Mouse (Mus musculus) lung, postnatal 36 days (tissue): ENCODE results near the gene Gm37240.
A peak's percentile ranks its signal among the peaks of the same experiment; 100 is the strongest.

Experiments used
- DNase-seq: peaks from one replicate; pipeline ENCODE4 v3.0.0; 2022; ENCODE audit warnings: mixed read lengths

Gm37240 gene

GRCm38 (mm10) chr3:85313646-85314255 is 573.6 kb downstream of the Gm37240 start:
- no peak for DNase-seq

- no peak for DNase-seq
Observed at GRCm38 (mm10) chr3:85311176-85311575, 576.1 kb downstream of the Gm37240 start.

- no peak for DNase-seq
Observed at GRCm38 (mm10) chr3:85310401-85310989, 576.8 kb downstream of the Gm37240 start.

DNA sequence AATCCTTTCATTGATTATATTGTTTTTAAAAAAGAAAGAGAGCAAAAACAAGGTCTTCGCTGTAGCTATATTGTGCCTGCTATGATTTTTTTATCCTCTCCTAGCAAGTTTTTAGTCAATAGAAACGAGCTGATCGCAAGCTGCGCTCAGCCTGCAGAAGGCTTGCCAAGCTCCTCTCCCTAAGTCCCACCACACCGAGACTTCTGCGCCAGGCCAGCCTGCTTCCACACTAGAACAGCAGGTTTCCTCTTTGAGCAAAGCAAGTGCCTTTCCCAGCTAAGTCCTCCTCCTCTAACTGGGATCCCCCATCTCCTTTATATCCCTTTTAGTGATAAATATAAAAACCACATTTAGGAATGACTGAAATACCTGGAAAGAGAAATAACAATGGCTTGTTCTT is 578.1 kb downstream of the Gm37240 start:
- no peak for DNase-seq

GRCm38 (mm10) chr3:85308706-85309105 is 578.6 kb downstream of the Gm37240 start:
- no peak for DNase-seq

- DNase-seq, result no peak
Observed at GRCm38 (mm10) chr3:85301851-85302250, 585.5 kb downstream of the Gm37240 start.

DNA sequence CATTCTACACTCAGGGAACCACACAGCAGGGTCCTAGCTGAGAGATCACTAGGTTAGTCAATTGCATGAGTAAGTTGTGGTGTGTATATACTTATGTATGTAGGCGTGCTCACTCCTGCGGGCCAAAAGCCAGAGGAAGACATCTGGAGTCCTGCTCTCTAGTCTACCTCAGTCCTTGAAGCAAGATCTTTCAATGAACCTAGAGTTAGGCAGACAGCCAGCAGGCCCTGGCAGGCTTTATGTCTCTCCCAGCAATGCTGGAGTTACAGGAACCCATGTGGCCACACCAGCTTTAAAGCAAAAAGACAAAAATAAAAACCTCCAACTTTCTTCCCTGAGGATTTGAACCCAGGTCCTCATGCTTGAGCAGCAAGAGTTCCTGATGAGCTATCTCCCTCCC is 586.0 kb downstream of the Gm37240 start:
- DNase-seq, result no peak

- DNase-seq, result no peak
Observed at GRCm38 (mm10) chr3:85299649-85300550, 587.4 kb downstream of the Gm37240 start.

DNA sequence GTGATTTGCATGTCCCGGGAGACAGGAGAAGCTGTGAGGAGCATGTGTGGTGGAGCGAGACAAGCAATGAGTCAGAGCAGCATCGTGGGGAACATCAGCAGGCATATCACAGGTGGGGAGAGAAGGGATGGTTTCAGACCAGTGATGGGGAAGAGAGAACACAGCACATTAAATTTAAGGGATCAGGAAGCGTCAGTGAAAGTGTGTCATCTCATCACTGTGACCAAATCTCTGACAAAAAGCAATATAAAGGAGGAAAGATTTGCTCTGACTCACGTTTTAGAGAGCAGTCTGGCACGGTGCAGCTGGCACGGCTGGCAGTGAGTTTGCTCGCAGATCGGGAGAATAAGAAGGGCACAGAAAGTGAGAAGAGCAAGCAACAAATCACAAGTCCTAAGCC is 592.1 kb downstream of the Gm37240 start:
- no peak for DNase-seq

DNA sequence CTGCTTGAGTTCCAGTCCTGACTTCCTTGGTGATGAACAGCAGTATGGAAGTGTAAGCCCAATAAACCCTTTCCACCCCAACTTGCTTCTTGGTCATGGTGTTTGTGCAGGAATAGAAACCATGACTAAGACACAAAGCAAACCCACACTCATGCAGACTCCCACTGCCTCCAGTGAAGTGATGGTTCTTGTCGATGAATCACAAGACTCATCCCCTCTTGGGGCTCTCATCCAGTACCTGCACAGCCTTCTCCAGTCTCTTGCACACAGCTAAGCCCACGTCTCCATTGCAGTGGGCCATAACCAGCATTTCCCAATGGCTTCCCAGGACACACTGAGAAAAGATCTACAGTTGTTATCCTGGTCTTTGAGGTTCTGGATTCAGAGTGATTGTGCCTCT is 599.7 kb downstream of the Gm37240 start:
- no peak for DNase-seq

GRCm38 (mm10) chr3:85284483-85284882 is 602.8 kb downstream of the Gm37240 start:
- no peak for DNase-seq

- DNase-seq, result no peak
Observed at GRCm38 (mm10) chr3:85282816-85283215, 604.5 kb downstream of the Gm37240 start.

GRCm38 (mm10) chr3:85275075-85275474 is 612.2 kb downstream of the Gm37240 start:
- peak; percentile 80 for DNase-seq

DNA sequence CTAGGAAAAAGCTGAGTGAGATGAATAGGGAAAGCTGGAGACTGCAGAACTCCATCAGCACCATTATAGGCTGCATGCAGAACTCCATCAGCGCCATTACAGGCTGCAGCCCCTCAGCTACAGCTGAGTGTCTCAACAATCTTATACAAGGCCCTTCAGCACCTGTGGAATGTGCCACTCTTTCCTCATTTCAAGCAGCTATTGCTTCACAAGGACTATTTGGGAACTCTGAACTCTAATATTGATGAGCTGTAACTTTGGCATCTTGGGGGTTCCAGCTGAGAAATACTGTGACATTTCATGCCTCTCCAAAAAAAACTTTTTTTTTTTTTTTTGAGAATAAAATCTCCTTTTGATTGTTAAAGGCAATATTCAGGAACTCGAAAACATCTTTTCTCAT is 615.8 kb downstream of the Gm37240 start:
- peak; percentile 37 for DNase-seq

DNA sequence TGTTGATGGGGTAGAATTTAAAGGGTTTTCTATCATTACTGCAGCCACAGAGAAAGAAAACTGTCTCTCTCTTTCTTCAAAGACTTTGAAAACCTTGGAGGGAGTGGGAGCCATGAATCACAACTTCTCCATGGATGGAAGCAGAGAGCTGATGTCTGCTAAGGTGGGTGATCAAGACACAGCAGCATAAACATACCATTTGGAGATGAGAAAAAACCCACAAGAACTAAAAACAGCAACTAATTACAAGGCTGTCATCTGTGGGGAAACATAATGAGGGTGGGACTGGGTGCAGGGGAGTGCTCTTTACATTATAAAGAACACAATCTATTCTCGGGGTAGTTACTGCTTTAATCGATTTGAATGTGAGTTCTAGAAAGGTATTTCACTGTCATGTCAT is 622.4 kb downstream of the Gm37240 start:
- no peak for DNase-seq

DNA sequence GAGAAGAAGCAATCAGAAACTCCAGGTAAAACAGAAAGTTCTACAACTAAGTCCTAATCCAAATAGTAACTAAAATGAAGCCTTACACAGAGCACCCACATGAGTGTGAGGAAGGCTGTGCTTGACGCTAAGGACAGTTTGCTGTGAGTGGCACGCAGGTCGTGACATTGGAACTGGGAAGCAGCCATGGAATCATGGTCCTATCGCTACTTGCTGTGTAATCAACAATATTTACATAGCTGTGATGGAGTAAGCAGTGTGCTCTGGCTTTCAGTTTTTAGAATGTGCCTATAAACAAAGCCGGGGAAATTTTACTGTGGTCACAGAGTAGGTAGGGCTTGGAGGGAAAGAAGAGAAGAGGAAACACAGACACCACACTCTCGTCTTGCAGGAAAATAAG is 622.8 kb downstream of the Gm37240 start:
- DNase-seq, result no peak

GRCm38 (mm10) chr3:85254526-85254925 is 632.8 kb downstream of the Gm37240 start:
- DNase-seq, result no peak

DNA sequence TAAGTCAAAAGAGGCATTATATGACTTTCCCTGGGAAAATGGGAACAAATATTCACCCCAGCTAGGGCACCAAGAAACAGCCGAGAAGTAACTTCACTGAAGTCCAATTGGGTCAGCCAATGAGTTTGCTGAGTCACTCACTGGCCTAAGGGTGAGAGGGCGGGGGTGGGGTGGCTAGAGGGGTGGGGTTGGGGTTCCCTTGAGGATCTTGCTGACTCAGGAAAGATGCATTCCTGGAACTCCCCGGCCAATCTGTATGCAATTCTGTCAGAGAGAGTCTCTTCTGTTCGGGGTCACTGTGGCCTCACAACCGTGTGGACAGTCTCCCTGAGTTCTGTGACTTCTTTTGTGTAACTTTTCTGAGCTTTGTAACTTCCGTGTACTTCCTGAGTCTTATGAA is 635.7 kb downstream of the Gm37240 start:
- DNase-seq, result no peak

DNA sequence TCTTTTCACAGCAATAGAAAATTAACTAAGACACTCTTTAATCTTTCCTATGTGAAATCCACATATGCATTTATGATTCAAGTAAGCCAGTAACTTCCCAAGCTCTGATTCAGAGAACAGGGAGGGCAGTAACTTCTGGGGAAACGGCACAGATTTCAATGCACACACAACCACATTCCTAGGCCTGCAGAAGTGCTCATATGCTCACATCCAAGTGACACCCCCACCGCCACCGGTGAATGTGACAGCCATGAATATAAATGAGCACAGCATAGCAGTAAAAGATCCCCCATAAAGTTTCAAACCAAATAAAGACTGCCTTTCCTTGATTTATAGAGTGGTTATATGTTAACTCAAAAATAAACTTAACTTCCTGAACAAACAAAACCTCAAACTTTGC is 641.2 kb downstream of the Gm37240 start:
- DNase-seq, result no peak

- DNase-seq, result no peak
Observed at GRCm38 (mm10) chr3:85236546-85236945, 650.8 kb downstream of the Gm37240 start.

DNA sequence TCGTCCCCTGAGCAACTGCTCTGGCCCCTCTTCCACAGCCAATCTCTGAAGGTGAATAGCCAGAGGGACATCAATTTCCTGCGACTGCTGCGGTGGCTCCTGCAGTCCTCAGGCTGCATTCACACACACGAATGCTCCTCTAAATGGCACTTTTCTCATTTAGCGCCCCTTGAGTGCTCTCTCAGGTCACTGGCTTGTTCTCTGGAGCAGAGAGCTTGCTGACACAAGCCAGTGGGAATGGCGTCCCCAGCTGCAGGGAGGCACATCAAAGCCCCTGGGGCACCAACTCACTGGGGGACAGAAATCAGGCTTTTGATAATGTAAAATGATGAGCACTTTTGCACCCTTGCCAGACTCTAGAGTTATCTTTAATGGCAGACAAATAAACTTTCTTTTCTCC is 654.5 kb downstream of the Gm37240 start:
- DNase-seq, result no peak

DNA sequence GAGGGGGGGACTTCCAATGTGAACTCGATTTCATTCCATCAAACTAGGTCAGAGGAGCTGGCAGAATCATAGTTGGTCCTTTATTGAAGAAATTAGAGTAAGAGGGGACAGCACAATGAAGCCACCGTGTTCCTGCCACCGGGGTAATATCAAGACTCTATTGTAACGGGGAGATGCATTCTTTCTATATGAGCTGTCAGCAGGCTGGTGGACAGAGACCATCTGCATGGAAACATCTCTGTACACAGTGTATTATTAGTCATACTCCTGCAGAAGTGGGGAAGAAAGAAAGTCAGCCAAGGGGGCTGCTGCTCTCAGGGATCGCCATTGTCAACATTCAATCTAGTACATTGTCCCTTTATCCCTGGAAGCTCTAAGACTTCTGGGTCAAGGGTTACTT is 665.3 kb downstream of the Gm37240 start:
- no peak for DNase-seq

GRCm38 (mm10) chr3:85214926-85215325 is 672.4 kb downstream of the Gm37240 start:
- no peak for DNase-seq

GRCm38 (mm10) chr3:85212751-85213350 is 674.5 kb downstream of the Gm37240 start:
- DNase-seq, result no peak
